Mouse (Mus musculus): ENCODE data around the gene Znrd1.
"Not testable (repeated sequence)": the region's sequence is repeated elsewhere in the genome, so short reads cannot be mapped to it uniquely, and the experiment has no call there.

Znrd1 gene

GRCm38 (mm10) chr17:36957999-36958743 lies at the start of gene Znrd1, which contains the start of gene Znrd1as:
Znrd1 (minus strand) TSS chr17:36958559.
Znrd1as (plus strand) TSS chr17:36958592.
- DNase-seq (ENCODE audit: low read depth in 1 of 2, low spot score in 2 of 2), result peak; percentile 82 to 88

GRCm38 (mm10) chr17:37003366-37003765 lies 45.0 kb upstream of the Znrd1 start:
- DNase-seq (ENCODE audit: low read depth in 1 of 2, low spot score in 2 of 2), result no peak

GRCm38 (mm10) chr17:37002364-37003330 lies 44.3 kb upstream of the Znrd1 start:
- no peak for DNase-seq (ENCODE audit: low read depth in 1 of 2, low spot score in 2 of 2)

- no peak for DNase-seq (ENCODE audit: low read depth in 1 of 2, low spot score in 2 of 2)
Observed at GRCm38 (mm10) chr17:37000863-37001262, 42.5 kb upstream of the Znrd1 start, which contains the start of gene Zfp57. Zfp57 (plus strand) TSS chr17:37001163.

GRCm38 (mm10) chr17:36998477-36998876 lies 40.1 kb upstream of the Znrd1 start:
- no peak for DNase-seq (ENCODE audit: low read depth in 1 of 2, low spot score in 2 of 2)

- DNase-seq (ENCODE audit: low read depth in 1 of 2, low spot score in 2 of 2), result no peak
Observed at GRCm38 (mm10) chr17:36997033-36997735, 38.8 kb upstream of the Znrd1 start.

GRCm38 (mm10) chr17:36995448-36995847 lies 37.1 kb upstream of the Znrd1 start:
- no peak for DNase-seq (ENCODE audit: low read depth in 1 of 2, low spot score in 2 of 2)

GRCm38 (mm10) chr17:36994528-36994927 lies 36.2 kb upstream of the Znrd1 start:
- DNase-seq (ENCODE audit: low read depth in 1 of 2, low spot score in 2 of 2), result no peak

GRCm38 (mm10) chr17:36993770-36994325 lies 35.5 kb upstream of the Znrd1 start:
- DNase-seq (ENCODE audit: low read depth in 1 of 2, low spot score in 2 of 2), result no peak

GRCm38 (mm10) chr17:36992336-36993104 lies 34.2 kb upstream of the Znrd1 start:
- no peak for DNase-seq (ENCODE audit: low read depth in 1 of 2, low spot score in 2 of 2)

GRCm38 (mm10) chr17:36990630-36991029 lies 32.3 kb upstream of the Znrd1 start:
- not testable (repeated sequence) for DNase-seq (ENCODE audit: low read depth in 1 of 2, low spot score in 2 of 2)

GRCm38 (mm10) chr17:36989437-36989836 lies 31.1 kb upstream of the Znrd1 start, which contains the start of gene H2-M5:
H2-M5 (minus strand) TSS chr17:36989537.
- DNase-seq (ENCODE audit: low read depth in 1 of 2, low spot score in 2 of 2), result no peak

- no peak for DNase-seq (ENCODE audit: low read depth in 1 of 2, low spot score in 2 of 2)
Observed at GRCm38 (mm10) chr17:36988475-36988874, 30.1 kb upstream of the Znrd1 start.

GRCm38 (mm10) chr17:36982253-36983155 lies 24.1 kb upstream of the Znrd1 start:
- no peak for DNase-seq (ENCODE audit: low read depth in 1 of 2, low spot score in 2 of 2)

- no peak for DNase-seq (ENCODE audit: low read depth in 1 of 2, low spot score in 2 of 2)
Observed at GRCm38 (mm10) chr17:36981845-36982244, 23.5 kb upstream of the Znrd1 start.

GRCm38 (mm10) chr17:36981221-36981813 lies 23.0 kb upstream of the Znrd1 start, which contains the start of gene 2410137M14Rik:
2410137M14Rik (minus strand) TSS chr17:36981237.
- no peak for DNase-seq (ENCODE audit: low read depth in 1 of 2, low spot score in 2 of 2)

GRCm38 (mm10) chr17:36973271-36973787 lies 15.0 kb upstream of the Znrd1 start:
- no peak for DNase-seq (ENCODE audit: low read depth in 1 of 2, low spot score in 2 of 2)

GRCm38 (mm10) chr17:36972791-36973190 lies 14.4 kb upstream of the Znrd1 start:
- DNase-seq (ENCODE audit: low read depth in 1 of 2, low spot score in 2 of 2), result no peak

All from monocyte, adult 2 months (primary cell).